Mouse (Mus musculus): ENCODE data around the gene Tm4sf20. TPM values are rescaled to one million over a fixed set of nuclear protein-coding genes. Genes with fewer than 3 reads are reported as not detected.

The Tm4sf20 gene
- total RNA-seq (2021) = not detected
- long read RNA-seq, experiment 1 = 0 reads
- long read RNA-seq, experiment 2 = 0 reads

GRCm38 (mm10) chr1:82768269-82768668 lies at the start of gene Tm4sf20:
Gene Tm4sf20 (minus strand): TSS chr1:82768461.
- DNase-seq (ENCODE audit: low spot score in 2 of 2) = no peak

GRCm38 (mm10) chr1:82815941-82816716 lies 47.9 kb upstream of the Tm4sf20 start:
- DNase-seq (ENCODE audit: low spot score in 2 of 2) = no peak

GRCm38 (mm10) chr1:82811766-82812165 lies 43.5 kb upstream of the Tm4sf20 start:
- DNase-seq (ENCODE audit: low spot score in 2 of 2) = no peak

GRCm38 (mm10) chr1:82808564-82808963 lies 40.3 kb upstream of the Tm4sf20 start:
- DNase-seq (ENCODE audit: low spot score in 2 of 2) = no peak

- no peak for DNase-seq (ENCODE audit: low spot score in 2 of 2)
These were observed 38.9 kb upstream of the Tm4sf20 start for GRCm38 (mm10) chr1:82807206-82807605.

GRCm38 (mm10) chr1:82806391-82806790 lies 38.1 kb upstream of the Tm4sf20 start:
- DNase-seq (ENCODE audit: low spot score in 2 of 2) = no peak

GRCm38 (mm10) chr1:82804059-82804458 lies 35.8 kb upstream of the Tm4sf20 start:
- DNase-seq (ENCODE audit: low spot score in 2 of 2) = no peak

GRCm38 (mm10) chr1:82803608-82804007 lies 35.3 kb upstream of the Tm4sf20 start:
- DNase-seq (ENCODE audit: low spot score in 2 of 2) = no peak

- DNase-seq (ENCODE audit: low spot score in 2 of 2) = peak in 1 of 2 experiments; percentile 4
These were observed 33.0 kb upstream of the Tm4sf20 start for GRCm38 (mm10) chr1:82801105-82801783.

GRCm38 (mm10) chr1:82798922-82799321 lies 30.7 kb upstream of the Tm4sf20 start:
- no peak for DNase-seq (ENCODE audit: low spot score in 2 of 2)

GRCm38 (mm10) chr1:82798304-82798703 lies 30.0 kb upstream of the Tm4sf20 start:
- DNase-seq (ENCODE audit: low spot score in 2 of 2) = no peak

GRCm38 (mm10) chr1:82797088-82797487 lies 28.8 kb upstream of the Tm4sf20 start:
- no peak for DNase-seq (ENCODE audit: low spot score in 2 of 2)

- peak in 1 of 2 experiments; percentile 5 for DNase-seq (ENCODE audit: low spot score in 2 of 2)
These were observed 27.6 kb upstream of the Tm4sf20 start for GRCm38 (mm10) chr1:82795702-82796443.

- DNase-seq (ENCODE audit: low spot score in 2 of 2) = no peak
These were observed 26.9 kb upstream of the Tm4sf20 start for GRCm38 (mm10) chr1:82795211-82795610.

- peak; percentile 19 to 51 for DNase-seq (ENCODE audit: low spot score in 2 of 2)
These were observed 25.7 kb upstream of the Tm4sf20 start for GRCm38 (mm10) chr1:82793986-82794385.

- no peak for DNase-seq (ENCODE audit: low spot score in 2 of 2)
These were observed 24.8 kb upstream of the Tm4sf20 start for GRCm38 (mm10) chr1:82793110-82793509.

- DNase-seq (ENCODE audit: low spot score in 2 of 2) = no peak
These were observed 24.0 kb upstream of the Tm4sf20 start for GRCm38 (mm10) chr1:82792238-82792637.

- no peak for DNase-seq (ENCODE audit: low spot score in 2 of 2)
These were observed 22.8 kb upstream of the Tm4sf20 start for GRCm38 (mm10) chr1:82791105-82791504.

- no peak for DNase-seq (ENCODE audit: low spot score in 2 of 2)
These were observed 19.8 kb upstream of the Tm4sf20 start for GRCm38 (mm10) chr1:82788070-82788469.

GRCm38 (mm10) chr1:82787414-82787813 lies 19.2 kb upstream of the Tm4sf20 start:
- DNase-seq (ENCODE audit: low spot score in 2 of 2) = peak; percentile 57 to 58

- no peak for DNase-seq (ENCODE audit: low spot score in 2 of 2)
These were observed 17.3 kb upstream of the Tm4sf20 start for GRCm38 (mm10) chr1:82785546-82785945.

- no peak for DNase-seq (ENCODE audit: low spot score in 2 of 2)
These were observed 15.3 kb upstream of the Tm4sf20 start for GRCm38 (mm10) chr1:82783559-82783958.

All from left cerebral cortex, adult 18-20 months (tissue).